Mouse (Mus musculus) erythroblast, embryonic 14.5 days (primary cell): ENCODE results near the gene Fam13c.

Experiments
- GATA1 ChIP-seq: IDR thresholded peaks from 2 replicates; pipeline ENCODE4 v1.6.1; 2012; ENCODE audit warnings: low read length, inconsistent platforms, mixed read lengths
- TAL1 ChIP-seq: IDR thresholded peaks from 3 replicates; pipeline ENCODE4 v1.6.1; 2012; ENCODE audit warnings: low read length, inconsistent platforms, mixed read lengths

GRCm38 (mm10) chr10:70530185-70530823 is 90.0 kb downstream of the Fam13c start:
- no peak for TF ChIP-seq TAL1
- no peak for TF ChIP-seq GATA1
